ENCODE assay signal across 12 mouse cellular contexts in genomic region chr2:91942356-91942755, GRCm38 (mm10). TPM values are rescaled to one million over a fixed set of nuclear protein-coding genes. Genes with fewer than 3 reads are reported as not detected.
DNase-seq lines count a peak whose midpoint lies in the region; ATAC-seq and TF ChIP-seq lines count a peak whose summit lies in the region.
"Had no signal": no experiment of that assay in that cellular context is flagged by ENCODE, and none has a peak within 500 bp of the region (broad histone marks: within the 10 kb centered on the region; RNA-seq: fewer than 3 reads in every experiment).

No protein-coding gene starts in this region.

- peak; percentile 44 for ATAC-seq in granulocyte monocyte progenitor cell, adult 5-6 weeks (replicated peaks; ENCODE audit: poor library complexity, severe bottlenecking)
- ATAC-seq in cerebellum, adult (ENCODE audit: insufficient number of reproducible peaks, low FRiP score, low TSS enrichment): no peak
- ATAC-seq: forebrain, embryonic 16.5 days had no signal

- no peak for DNase-seq in gastrocnemius, adult 2 months
- DNase-seq in gastrocnemius, adult 18-20 months (ENCODE audit: low spot score): no peak
- DNase-seq in left cerebral cortex, adult 2 months (ENCODE audit: extremely low spot score in 1 of 2, low spot score in 2 of 2): no peak
- no peak for DNase-seq in left cerebral cortex, adult 8-10 months (ENCODE audit: low spot score in 2 of 2)
- no peak for DNase-seq in right cerebral cortex, postnatal 25 days
- DNase-seq: kidney, adult 8-10 months; layer of hippocampus, postnatal 36 days; midbrain, embryonic 14.5 days had no signal

- peaks cover 55% of the 10 kb centered on the region for H3K4me1 ChIP-seq in E14TG2a.4 (replicated peaks; ENCODE audit: low read depth, low read length)

- H3K36me3 ChIP-seq in E14TG2a.4 (ENCODE audit: insufficient read depth, low read length): peaks cover 53% of the 10 kb centered on the region

- no peaks in the 10 kb centered on the region for H3K27me3 ChIP-seq in E14TG2a.4 (ENCODE audit: insufficient read depth, low read length)

- no peak overlapping the region for H3K4me3 ChIP-seq in gastrocnemius, adult 2 months
- H3K4me3 ChIP-seq in left cerebral cortex, adult 2 months: no peak overlapping the region
- H3K4me3 ChIP-seq in E14TG2a.4 (replicated peaks; ENCODE audit: low read length): no peak overlapping the region

- H3K9me3 ChIP-seq in E14TG2a.4 (ENCODE audit: low read length): no peaks in the 10 kb centered on the region

- H3K27ac ChIP-seq in gastrocnemius, adult 2 months: no peak overlapping the region
- no peak overlapping the region for H3K27ac ChIP-seq in left cerebral cortex, adult 2 months

- TF ChIP-seq CTCF in gastrocnemius, adult 2 months (IDR thresholded peaks at IDR 0.05): peak; percentile 51
- TF ChIP-seq CTCF in left cerebral cortex, adult 2 months (IDR thresholded peaks at IDR 0.05): peak; percentile 41
- peak; percentile 69 for TF ChIP-seq CTCF in E14TG2a.4 (conservative IDR thresholded peaks at IDR 0.05; ENCODE audit: low read length)

- intact Hi-C loops in gastrocnemius, adult 2 months (cut with DNase I): loop anchor here (10.0 kb wide), 1 partner anchor 1102 kb away; the partner anchor contains the start of gene Prdm11
- intact Hi-C loops in left cerebral cortex, adult 2 months (cut with DNase I): no loop called here

RNA-seq across cellular contexts. Expression of gene Gm9821, which starts 3.1 kb away (rescaled TPM):
- not detected for total RNA-seq in gastrocnemius, adult 2 months (2021)
- not detected for total RNA-seq in gastrocnemius, adult 18-20 months (2021)
- not detected for total RNA-seq in left cerebral cortex, adult 2 months (2021)
- not detected for total RNA-seq in left cerebral cortex, adult 8-10 months (2022)
- total RNA-seq in granulocyte monocyte progenitor cell, adult 5-6 weeks (2014; fragmentation: Nextera tagmentation): not detected in 2 replicates
- total RNA-seq in granulocyte monocyte progenitor cell, adult 5-6 weeks (2017): 0.21 TPM in 1 of 2 replicates, not detected in the other
- total RNA-seq: layer of hippocampus, postnatal 36 days had no signal

RNA-seq across cellular contexts. Expression of gene Mdk, which starts 10.3 kb away (rescaled TPM):
- under 1 TPM; 0.51 to 0.92 TPM for total RNA-seq in gastrocnemius, adult 2 months (2021)
- 1 to 10 TPM in 1 of 2 experiments, under 1 TPM in 1; 0.82 to 1.7 TPM for total RNA-seq in gastrocnemius, adult 18-20 months (2021)
- total RNA-seq in left cerebral cortex, adult 2 months (2021): 10 to 100 TPM; 16.5 to 21.5 TPM
- 10 to 100 TPM; 17.9 to 21.1 (median 19.8) TPM for total RNA-seq in left cerebral cortex, adult 8-10 months (2022)
- 1.3 and 4.1 TPM in 2 replicates for total RNA-seq in granulocyte monocyte progenitor cell, adult 5-6 weeks (2014; fragmentation: Nextera tagmentation)
- total RNA-seq in granulocyte monocyte progenitor cell, adult 5-6 weeks (2017): not detected in 2 replicates

RNA-seq across cellular contexts. Expression of gene Chrm4, which starts 15.3 kb away (rescaled TPM):
- not detected for total RNA-seq in gastrocnemius, adult 2 months (2021)
- total RNA-seq in gastrocnemius, adult 18-20 months (2021): not detected
- total RNA-seq in left cerebral cortex, adult 2 months (2021): 10 to 100 TPM; 47.9 to 59.9 TPM
- 10 to 100 TPM; 57.9 to 66.5 (median 60.3) TPM for total RNA-seq in left cerebral cortex, adult 8-10 months (2022)
- not detected in 2 replicates for total RNA-seq in granulocyte monocyte progenitor cell, adult 5-6 weeks (2014; fragmentation: Nextera tagmentation)
- total RNA-seq in granulocyte monocyte progenitor cell, adult 5-6 weeks (2017): 0.26 TPM in 1 of 2 replicates, not detected in the other

RNA-seq across cellular contexts. Expression of gene Dgkz, which starts 33.3 kb away (rescaled TPM):
- total RNA-seq in gastrocnemius, adult 2 months (2021): 10 to 100 TPM; 33.7 to 37.5 TPM
- total RNA-seq in gastrocnemius, adult 18-20 months (2021): 10 to 100 TPM; 29.0 to 32.7 TPM
- total RNA-seq in left cerebral cortex, adult 2 months (2021): 100 to 1,000 TPM; 553 to 561 TPM
- total RNA-seq in left cerebral cortex, adult 8-10 months (2022): 100 to 1,000 TPM; 414 to 471 (median 424) TPM
- total RNA-seq in granulocyte monocyte progenitor cell, adult 5-6 weeks (2014; fragmentation: Nextera tagmentation): 115 and 135 TPM in 2 replicates
- total RNA-seq in granulocyte monocyte progenitor cell, adult 5-6 weeks (2017): 75.7 and 89.4 TPM in 2 replicates

Comparison
In these comparisons a context has a peak if more than half of its experiments do, and no peak if none do; other contexts are left out.
1. RNA of gene Chrm4, which starts 15.3 kb away (total RNA-seq): 57.9 to 66.5 TPM in left cerebral cortex, adult 8-10 months and 47.9 to 59.9 TPM in left cerebral cortex, adult 2 months; 0.26 TPM in granulocyte monocyte progenitor cell, adult 5-6 weeks, not detected in gastrocnemius, adult 18-20 months and not detected in gastrocnemius, adult 2 months; every median in the first group is over 10 times any median in the second.
2. Peak in every context shown above with its lines, with median percentiles within 50 percentile points of each other: CTCF ChIP-seq.